Mouse (Mus musculus): ENCODE data around the gene Man1a2. TPM values are rescaled to one million over a fixed set of nuclear protein-coding genes. Genes with fewer than 3 reads are reported as not detected.
A peak's percentile ranks its signal among the peaks of the same experiment; 100 is the strongest.

Man1a2 gene
- total RNA-seq, 2 experiments from 2014 or later: 19.4 to 56.8 TPM

GRCm38 (mm10) chr3:100685763-100686370, 564 bp upstream of the Man1a2 start:
- peak; percentile 24 for ATAC-seq (replicated peaks; ENCODE audit: poor library complexity)

GRCm38 (mm10) chr3:100684234-100684975, 898 bp downstream of the Man1a2 start:
- peak; percentile 8 for ATAC-seq (replicated peaks; ENCODE audit: poor library complexity)

- no peak for ATAC-seq (replicated peaks; ENCODE audit: poor library complexity)
Measured at GRCm38 (mm10) chr3:100682841-100683240, 2.5 kb downstream of the Man1a2 start.

GRCm38 (mm10) chr3:100682281-100682680, 3.0 kb downstream of the Man1a2 start:
- ATAC-seq (replicated peaks; ENCODE audit: poor library complexity): peak; percentile 33

GRCm38 (mm10) chr3:100681448-100682092, 3.7 kb downstream of the Man1a2 start:
- ATAC-seq (replicated peaks; ENCODE audit: poor library complexity): no peak

DNA sequence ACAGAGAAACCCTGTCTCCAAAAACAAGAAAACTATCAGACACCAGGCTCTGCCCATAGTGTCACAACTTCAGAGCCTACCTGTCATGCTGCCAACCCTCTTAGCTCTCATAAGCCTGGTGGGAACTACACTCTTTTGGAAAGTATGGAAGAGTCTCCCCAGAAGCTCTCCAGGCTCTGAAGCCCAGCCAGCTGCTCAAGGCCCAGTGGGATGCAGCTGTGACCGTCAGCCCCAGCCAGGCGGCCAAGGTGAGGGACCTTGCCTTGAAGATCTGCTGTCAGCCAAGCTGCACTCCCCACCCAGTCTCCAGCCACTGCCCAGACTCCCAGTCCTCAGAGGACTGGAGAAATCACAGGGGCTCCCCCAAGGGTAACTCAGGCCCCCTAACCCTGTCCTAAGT, 5.1 kb downstream of the Man1a2 start:
- no peak for ATAC-seq (replicated peaks; ENCODE audit: poor library complexity)

DNA sequence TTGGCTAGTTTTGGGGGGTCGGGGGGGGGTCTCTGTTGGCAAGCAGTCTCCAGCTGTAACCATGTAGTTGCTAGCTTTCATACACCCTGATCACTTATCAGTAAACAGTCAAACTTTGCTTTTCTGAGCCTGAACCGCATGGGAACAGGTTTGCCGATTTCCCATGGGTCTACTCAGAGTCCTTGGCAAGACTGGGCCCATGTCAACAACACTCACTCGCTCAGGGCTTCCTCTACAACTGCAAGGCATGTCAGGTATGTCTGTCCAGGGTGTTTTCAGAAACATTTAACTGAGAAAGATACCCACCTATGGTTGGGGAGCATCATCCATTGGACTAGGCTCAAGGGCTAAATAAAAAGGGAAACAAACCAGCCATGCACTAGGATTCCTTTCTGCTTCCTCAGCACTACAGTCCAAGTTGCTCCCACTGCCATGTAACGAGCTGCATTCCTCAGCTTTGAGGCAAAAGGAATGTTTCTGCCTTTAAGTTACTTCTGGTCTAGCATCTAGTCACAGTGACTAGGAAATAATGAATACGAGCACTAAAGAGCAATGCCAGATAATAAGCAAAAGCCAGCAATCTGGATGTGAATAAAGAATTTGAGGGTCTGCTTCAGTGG, 6.2 kb downstream of the Man1a2 start:
- ATAC-seq (replicated peaks; ENCODE audit: poor library complexity): no peak

GRCm38 (mm10) chr3:100675146-100675545, 10.2 kb downstream of the Man1a2 start:
- no peak for ATAC-seq (replicated peaks; ENCODE audit: poor library complexity)

GRCm38 (mm10) chr3:100670412-100670811, 14.9 kb downstream of the Man1a2 start:
- ATAC-seq (replicated peaks; ENCODE audit: poor library complexity): no peak

- no peak for ATAC-seq (replicated peaks; ENCODE audit: poor library complexity)
Measured at GRCm38 (mm10) chr3:100653291-100653690, 32.0 kb downstream of the Man1a2 start.

DNA sequence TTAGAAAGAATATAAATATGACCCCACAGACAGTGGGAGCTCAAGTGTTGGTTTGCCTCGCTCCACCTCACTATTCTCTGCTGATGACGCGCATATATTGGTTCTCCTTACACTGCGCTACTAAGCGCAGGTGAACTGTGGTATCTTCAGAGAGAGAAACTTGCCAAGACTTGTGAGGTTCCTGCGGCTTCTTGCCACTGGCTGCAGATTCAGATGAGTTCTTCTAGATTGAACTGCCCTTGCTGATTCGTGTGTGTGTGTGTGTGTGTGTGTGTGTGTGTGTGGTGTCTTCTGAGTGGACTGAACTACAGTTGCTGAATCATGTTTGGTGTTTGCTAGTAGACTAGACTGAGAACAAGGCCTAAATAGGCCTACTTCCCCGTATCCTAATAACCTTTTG, 43.7 kb downstream of the Man1a2 start:
- no peak for ATAC-seq (replicated peaks; ENCODE audit: poor library complexity)

- no peak for ATAC-seq (replicated peaks; ENCODE audit: poor library complexity)
Measured at GRCm38 (mm10) chr3:100636255-100636654, 49.0 kb downstream of the Man1a2 start.

DNA sequence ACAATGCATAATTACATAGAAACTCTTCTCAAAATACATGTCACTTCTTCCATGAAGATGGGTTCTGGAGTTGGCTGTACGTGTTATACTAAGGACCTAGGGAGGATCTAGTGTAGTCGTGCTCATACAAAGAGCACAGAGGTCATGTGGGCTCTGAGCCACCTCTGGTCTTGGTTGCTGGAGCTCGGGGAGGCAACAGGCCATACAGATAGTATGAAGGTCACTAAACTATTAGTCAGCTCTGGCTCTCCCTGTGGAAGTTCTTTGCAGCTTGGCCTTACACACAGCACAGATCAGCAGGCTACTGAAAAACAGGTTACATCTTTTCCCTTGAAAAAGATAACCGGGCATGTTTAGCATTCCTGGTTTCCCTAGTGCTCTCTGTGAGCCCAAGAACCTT, 50.5 kb downstream of the Man1a2 start:
- no peak for ATAC-seq (replicated peaks; ENCODE audit: poor library complexity)

GRCm38 (mm10) chr3:100618511-100618910, 66.8 kb downstream of the Man1a2 start:
- peak; percentile 99 for ATAC-seq (replicated peaks; ENCODE audit: poor library complexity)

GRCm38 (mm10) chr3:100610916-100611315, 74.4 kb downstream of the Man1a2 start:
- no peak for ATAC-seq (replicated peaks; ENCODE audit: poor library complexity)

DNA sequence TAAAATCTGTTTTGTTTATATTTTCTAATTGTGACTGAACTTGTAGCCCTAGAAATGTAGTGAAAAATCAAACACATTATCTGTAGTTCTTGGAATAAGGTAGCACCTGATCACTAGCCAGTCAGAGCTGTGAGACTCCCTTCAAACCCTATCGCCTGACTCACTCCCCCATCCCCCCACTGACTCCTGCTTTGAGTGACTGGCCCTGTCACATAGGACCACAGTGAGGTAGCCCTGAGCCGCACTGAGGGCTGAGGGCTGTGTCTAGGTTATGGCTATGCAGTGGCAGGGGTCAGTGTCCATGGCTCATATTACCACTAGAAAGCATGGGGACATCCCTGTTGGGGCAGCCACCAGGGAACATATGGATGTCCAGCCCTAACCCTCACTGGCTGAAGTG, 80.8 kb downstream of the Man1a2 start:
- no peak for ATAC-seq (replicated peaks; ENCODE audit: poor library complexity)

DNA sequence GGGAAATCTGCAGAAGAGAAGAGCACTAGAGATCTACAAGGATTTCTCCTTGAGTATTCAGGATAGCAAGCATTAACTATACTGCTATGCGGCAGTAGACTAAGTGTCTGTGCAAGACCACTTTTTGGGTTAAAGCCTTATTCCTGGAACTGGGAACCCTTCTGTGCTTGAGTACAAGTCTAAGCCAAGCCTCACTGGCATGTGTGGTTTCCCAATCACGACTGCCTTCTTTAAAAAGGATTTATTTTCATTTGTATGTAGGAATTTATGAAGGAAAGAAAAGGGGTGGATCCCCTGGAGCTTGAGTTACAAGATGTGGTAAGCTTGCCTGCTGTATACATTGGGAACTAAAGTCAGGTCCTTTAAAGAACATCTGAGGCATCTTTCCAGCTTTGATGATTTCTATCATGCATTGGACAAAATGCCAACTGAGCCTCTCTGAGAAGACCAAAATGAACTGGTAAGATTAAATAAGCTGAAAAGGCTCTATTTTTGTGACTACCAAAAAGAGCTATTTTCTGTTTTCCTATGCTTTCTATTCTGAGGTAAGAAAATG, 86.0 kb downstream of the Man1a2 start:
- ATAC-seq (replicated peaks; ENCODE audit: poor library complexity): no peak

GRCm38 (mm10) chr3:100591053-100591452, 94.2 kb downstream of the Man1a2 start:
- ATAC-seq (replicated peaks; ENCODE audit: poor library complexity): no peak

DNA sequence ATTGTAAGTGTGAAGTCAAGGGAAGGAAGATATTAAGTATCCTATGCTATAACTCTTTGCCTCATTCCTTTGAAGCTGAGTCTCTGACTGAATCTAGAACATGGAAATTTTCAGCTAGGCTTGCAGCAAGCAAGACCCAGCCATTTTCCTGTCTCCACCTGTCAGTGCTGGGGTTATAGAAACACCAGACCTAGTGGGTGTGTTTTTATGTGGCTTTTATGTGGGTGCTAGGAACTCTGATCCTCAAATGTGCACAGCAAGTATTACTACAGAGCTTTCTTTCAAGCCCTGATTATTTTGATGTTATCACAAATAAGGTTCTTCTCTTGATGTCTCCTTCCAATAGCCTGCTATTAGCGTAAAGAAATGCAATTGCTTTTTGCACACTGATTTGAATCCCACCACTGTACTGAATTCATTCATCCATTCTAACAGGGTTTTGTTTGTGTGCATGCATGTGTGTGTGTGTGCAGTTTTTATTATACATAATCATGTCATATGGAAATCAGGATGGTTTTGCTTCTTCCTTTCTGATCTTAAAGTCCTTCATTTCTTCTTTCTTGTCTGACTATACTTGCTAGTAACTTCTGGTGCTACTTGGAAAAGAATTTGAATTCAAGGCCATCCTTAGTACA, 102.5 kb downstream of the Man1a2 start:
- no peak for ATAC-seq (replicated peaks; ENCODE audit: poor library complexity)

DNA sequence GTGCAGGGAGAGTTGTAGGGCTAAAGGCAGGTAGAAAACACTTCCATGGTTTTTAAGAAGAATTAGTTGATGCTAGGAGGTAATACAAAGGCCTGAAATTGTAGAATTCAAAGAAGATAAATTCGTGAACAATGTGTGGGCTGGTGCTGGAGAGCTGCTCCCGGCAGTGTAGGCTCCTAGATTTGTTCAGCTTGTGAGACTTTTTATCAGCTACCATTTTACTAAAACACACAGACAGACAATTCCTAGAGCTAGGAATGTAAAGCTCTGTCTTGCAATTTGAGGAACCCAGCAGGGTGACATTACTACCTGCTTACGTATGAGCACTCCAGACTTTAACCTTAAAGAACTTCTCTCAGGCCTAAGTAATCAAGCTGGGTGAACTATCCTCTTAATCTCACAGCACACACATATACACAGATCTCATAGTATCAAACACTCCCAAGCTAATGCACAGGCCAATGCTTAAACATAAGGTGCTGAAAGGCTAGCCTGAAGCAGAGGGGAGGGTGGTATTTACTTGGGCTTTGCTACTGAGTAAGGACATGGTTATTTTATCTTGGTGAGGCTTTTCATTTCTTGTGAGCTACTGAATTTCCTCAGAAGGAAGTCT, 112.6 kb downstream of the Man1a2 start:
- ATAC-seq (replicated peaks; ENCODE audit: poor library complexity): no peak

Measured in megakaryocyte progenitor cell, adult 5-6 weeks (primary cell).